Mouse (Mus musculus) embryonic facial prominence, embryonic 14.5 days (tissue): ENCODE results near the gene Klhl5. TPM values are rescaled to one million over a fixed set of nuclear protein-coding genes. Genes with fewer than 3 reads are reported as not detected.

ENCODE experiments used
- ATAC-seq: fragments of 200-750 bp; cut with Nextera tagmentation; 2 replicates; pipeline ENCODE4 v1.8.0; 2017; ENCODE audit warnings: low read depth, moderate number of reproducible peaks, moderate TSS enrichment
- DNase-seq: peaks from one replicate; pipeline ENCODE4 v3.0.0-alpha.2; 2015; ENCODE audit warnings: low spot score
- H3K27ac ChIP-seq: fragments of 300-500 bp; sonication (generic); replicated peaks from 2 replicates; pipeline ENCODE4 v1.5.1; 2014; ENCODE audit warnings: low read depth, mild to moderate bottlenecking, low read length, moderate library complexity
- H3K27me3 ChIP-seq: fragments of 300-500 bp; sonication (generic); replicated peaks from 2 replicates; pipeline ENCODE4 v1.6.1; 2014; ENCODE audit warnings: low read length; ENCODE audit not compliant: control insufficient read depth, insufficient read depth
- H3K36me3 ChIP-seq: fragments of 300-500 bp; sonication (generic); 2 replicates; pipeline ENCODE4 v1.6.1; 2014; ENCODE audit warnings: low read length, mixed read lengths; ENCODE audit not compliant: control insufficient read depth, insufficient read depth
- H3K4me1 ChIP-seq: fragments of 300-500 bp; sonication (generic); 2 replicates; pipeline ENCODE4 v1.6.1; 2014; ENCODE audit warnings: antibody characterized with exemption, low read length; ENCODE audit not compliant: control insufficient read depth, insufficient read depth
- H3K4me2 ChIP-seq: fragments of 300-500 bp; sonication (generic); 2 replicates; pipeline ENCODE4 v1.6.1; 2014; ENCODE audit warnings: low read depth, mild to moderate bottlenecking, low read length, moderate library complexity, mixed read lengths
- H3K4me3 ChIP-seq: fragments of 300-500 bp; sonication (generic); 2 replicates; pipeline ENCODE4 v1.5.1; 2014; ENCODE audit warnings: low read depth, mild to moderate bottlenecking, low read length
- H3K9ac ChIP-seq: fragments of 300-500 bp; sonication (generic); 2 replicates; pipeline ENCODE4 v1.6.1; 2014; ENCODE audit warnings: low read depth, mild to moderate bottlenecking, low read length, moderate library complexity, mixed read lengths
- H3K9me3 ChIP-seq: fragments of 300-500 bp; sonication (generic); 2 replicates; pipeline ENCODE4 v1.6.1; 2016; ENCODE audit warnings: low read length; ENCODE audit not compliant: control insufficient read depth
- WGBS: fragments of 180-500 bp; shearing (Covaris S2); extraction: QIAGEN DNeasy Blood & Tissue Kit; methylation state at CpG from one replicate; pipeline ENCODE4 v1.1.7; 2014; 5-methylcytosine and 5-hydroxymethylcytosine counted together
- polyA plus RNA-seq: library from polyadenylated mRNA; unstranded; fragments of >200 nt; fragmentation: Nextera tagmentation; extraction: Ambion mirVana; gene quantifications from 2 replicates; pipeline ENCODE4 v1.2.1, GENCODE M21; 2014

The Klhl5 gene
- polyA plus RNA-seq, 1 experiment from 2014 or later = 26.3 TPM

GRCm38 (mm10) chr5:65122616-65123015, 15.3 kb downstream of the Klhl5 start:
- no peaks in the 10 kb centered on the region for H3K9me3 ChIP-seq
- H3K27me3 ChIP-seq = no peaks in the 10 kb centered on the region

DNA sequence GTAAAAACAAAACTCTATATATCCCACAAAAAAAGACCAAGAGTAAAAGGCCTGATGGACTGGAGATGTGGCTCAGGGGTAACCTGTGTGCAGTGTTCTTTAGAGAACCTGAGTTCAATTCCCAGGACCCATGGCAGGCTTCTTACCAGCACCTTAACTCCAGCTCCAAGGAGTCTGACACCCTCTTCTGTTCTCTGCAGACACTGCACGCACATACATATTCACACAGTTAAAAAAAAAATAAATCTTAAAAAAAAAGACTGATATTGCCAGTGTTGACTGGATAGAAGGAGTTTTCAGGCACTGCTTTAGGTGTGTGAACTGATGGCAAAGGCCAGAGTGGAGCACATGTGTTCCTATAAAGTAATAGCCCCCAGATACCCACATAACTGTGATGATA, 18.8 kb downstream of the Klhl5 start:
- ATAC-seq (no peak), DNase-seq (no peak)
- H3K27ac ChIP-seq = no peak overlapping the region
- no peak overlapping the region for H3K4me3 ChIP-seq
- 85% methylated on average over 1 of the region's 1 CpGs for WGBS
- H3K9ac ChIP-seq = no peak overlapping the region
- H3K27me3 ChIP-seq = no peaks in the 10 kb centered on the region
- H3K9me3 ChIP-seq = no peaks in the 10 kb centered on the region
- 0 out of 2 replicates have a peak, but pooled peaks cover 4% of the 10 kb centered on the region for H3K4me1 ChIP-seq
- no peak overlapping the region for H3K4me2 ChIP-seq
- no peaks in the 10 kb centered on the region for H3K36me3 ChIP-seq

More at GRCm38 (mm10) chr5:65122616-65123015, 15.3 kb downstream of the Klhl5 start:
- DNase-seq (no peak), ATAC-seq (no peak)
- no peaks in the 10 kb centered on the region for H3K36me3 ChIP-seq
- no peak overlapping the region for H3K9ac ChIP-seq
- 79% methylated on average over 3 of the region's 3 CpGs for WGBS
- no peak overlapping the region for H3K4me2 ChIP-seq
- H3K4me1 ChIP-seq = no peaks in the 10 kb centered on the region
- no peak overlapping the region for H3K27ac ChIP-seq
- no peak overlapping the region for H3K4me3 ChIP-seq

- no peak overlapping the region for H3K4me3 ChIP-seq
- H3K9ac ChIP-seq = no peak overlapping the region
- ATAC-seq = no peak
- no peaks in the 10 kb centered on the region for H3K27me3 ChIP-seq
- no peak overlapping the region for H3K27ac ChIP-seq
- H3K4me2 ChIP-seq = no peak overlapping the region
- WGBS = 69% methylated on average over 2 of the region's 2 CpGs
- H3K9me3 ChIP-seq = no peaks in the 10 kb centered on the region
- 0 out of 2 replicates have a peak, but pooled peaks cover 4% of the 10 kb centered on the region for H3K4me1 ChIP-seq
- H3K36me3 ChIP-seq = no peaks in the 10 kb centered on the region
- DNase-seq = no peak
Observed at GRCm38 (mm10) chr5:65128481-65128880, 21.1 kb downstream of the Klhl5 start.

- 7% methylated on average over 12 of the region's 12 CpGs for WGBS
- H3K27me3 ChIP-seq = no peaks in the 10 kb centered on the region
- DNase-seq (peak; percentile 76), ATAC-seq (peak; percentile 88)
- H3K9ac ChIP-seq = peak overlapping the region; percentile 62; the same call in 1 of the 2 replicates
- H3K27ac ChIP-seq = peak overlapping the region; percentile 39; the same call in 1 of the 2 replicates
- H3K4me1 ChIP-seq = 0 out of 2 replicates have a peak, but pooled peaks cover 4% of the 10 kb centered on the region
- no peaks in the 10 kb centered on the region for H3K9me3 ChIP-seq
- H3K36me3 ChIP-seq = no peaks in the 10 kb centered on the region
- H3K4me3 ChIP-seq = peak overlapping the region; percentile 42
- peak overlapping the region; percentile 70 for H3K4me2 ChIP-seq
Observed at GRCm38 (mm10) chr5:65130528-65131210, 23.3 kb downstream of the Klhl5 start.

DNA sequence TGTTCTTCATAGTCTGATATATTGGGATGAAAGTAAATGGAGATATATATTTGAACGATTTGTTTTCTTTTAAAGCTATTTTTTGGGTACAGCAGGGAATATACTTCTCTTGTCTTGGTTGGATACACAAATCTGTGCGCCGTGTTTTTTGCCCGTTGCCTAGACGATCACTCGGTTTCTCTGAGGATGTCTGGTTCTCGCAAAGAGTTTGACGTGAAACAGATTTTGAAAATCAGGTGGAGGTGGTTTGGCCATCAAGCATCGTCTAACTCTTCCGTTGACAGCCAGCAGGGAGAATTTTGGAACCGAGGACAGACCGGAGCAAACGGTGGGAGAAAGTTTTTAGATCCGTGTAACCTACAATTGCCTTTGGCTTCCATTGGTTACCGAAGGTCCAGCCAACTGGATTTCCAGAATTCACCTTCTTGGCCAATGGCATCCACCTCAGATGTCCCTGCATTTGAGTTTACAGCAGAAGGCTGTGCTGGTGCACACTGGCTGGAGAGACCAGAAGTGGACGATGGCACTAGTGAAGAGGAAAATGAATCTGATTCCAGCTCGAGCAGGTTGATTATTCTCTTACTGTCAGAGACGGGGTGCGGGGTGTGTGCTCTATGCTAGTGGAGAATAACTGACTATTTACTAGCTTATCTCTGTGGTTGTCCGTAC, 24.0 kb downstream of the Klhl5 start:
- H3K27me3 ChIP-seq = no peaks in the 10 kb centered on the region
- H3K4me2 ChIP-seq = peak overlapping the region; percentile 70
- ATAC-seq (0 out of 2 replicates have a peak, but pooled peaks have one; percentile 7), DNase-seq (peak; percentile 8)
- H3K9me3 ChIP-seq = no peaks in the 10 kb centered on the region
- 0 out of 2 replicates have a peak, but pooled peaks cover 4% of the 10 kb centered on the region for H3K4me1 ChIP-seq
- WGBS = 17% methylated on average over 20 of the region's 20 CpGs
- H3K27ac ChIP-seq = peak overlapping the region; percentile 39; the same call in 1 of the 2 replicates
- peak overlapping the region; percentile 42 for H3K4me3 ChIP-seq
- H3K36me3 ChIP-seq = no peaks in the 10 kb centered on the region
- H3K9ac ChIP-seq = peak overlapping the region; percentile 62

DNA sequence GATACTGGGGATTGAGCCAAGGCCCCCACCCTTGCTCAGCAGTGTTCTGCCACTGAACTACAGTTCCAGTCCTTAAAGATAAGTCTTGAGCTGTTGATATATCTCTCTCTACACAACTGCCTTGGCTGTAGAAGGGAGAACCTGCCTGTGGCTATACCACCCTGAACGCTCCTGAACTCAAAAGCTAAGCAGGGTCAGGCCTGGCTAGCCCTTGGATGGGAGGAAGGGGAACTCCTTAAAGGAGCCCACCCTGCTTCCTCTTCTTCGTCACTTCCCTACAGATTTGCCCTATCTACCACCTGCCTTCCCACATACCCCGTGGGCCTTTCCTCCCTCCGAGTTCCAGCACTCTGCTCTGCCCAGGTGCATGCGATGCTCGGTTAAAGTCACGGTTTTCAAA, 28.8 kb downstream of the Klhl5 start:
- H3K4me2 ChIP-seq = no peak overlapping the region
- WGBS = 74% methylated on average over 7 of the region's 7 CpGs
- no peaks in the 10 kb centered on the region for H3K27me3 ChIP-seq
- H3K36me3 ChIP-seq = 0 out of 2 replicates have a peak, but pooled peaks cover under 1% of the 10 kb centered on the region
- DNase-seq (no peak), ATAC-seq (no peak)
- H3K9me3 ChIP-seq = no peaks in the 10 kb centered on the region
- H3K27ac ChIP-seq = no peak overlapping the region
- no peaks in the 10 kb centered on the region for H3K4me1 ChIP-seq
- no peak overlapping the region for H3K9ac ChIP-seq
- no peak overlapping the region for H3K4me3 ChIP-seq

DNA sequence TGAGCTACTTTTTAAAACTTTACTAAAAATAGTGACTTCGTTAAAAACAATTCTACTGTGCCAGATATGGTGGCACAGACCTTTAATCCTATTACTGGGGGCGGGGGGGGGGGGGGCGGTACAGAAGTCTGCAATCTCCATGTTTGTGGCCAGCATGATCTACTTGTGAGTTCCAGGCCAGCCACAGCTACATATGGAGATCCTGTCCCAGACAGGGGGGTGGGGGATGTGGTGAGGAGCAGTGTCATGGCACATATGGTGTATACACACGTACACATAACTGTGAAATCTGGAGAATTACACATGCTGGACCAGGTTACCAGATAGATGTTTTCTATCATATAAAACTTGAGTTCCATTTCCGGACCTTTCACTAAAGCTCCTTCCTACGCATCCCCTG, 29.7 kb downstream of the Klhl5 start:
- Histone ChIP-seq H3K4me3 (no peak overlapping the region), H3K4me1 (no peaks in the 10 kb centered on the region), H3K9ac (no peak overlapping the region), H3K9me3 (no peaks in the 10 kb centered on the region), H3K27ac (no peak overlapping the region), H3K4me2 (no peak overlapping the region), H3K27me3 (no peaks in the 10 kb centered on the region), H3K36me3 (0 out of 2 replicates have a peak, but pooled peaks cover 7% of the 10 kb centered on the region)
- ATAC-seq (no peak), DNase-seq (no peak)
- WGBS = 79% methylated on average over 6 of the region's 6 CpGs

DNA sequence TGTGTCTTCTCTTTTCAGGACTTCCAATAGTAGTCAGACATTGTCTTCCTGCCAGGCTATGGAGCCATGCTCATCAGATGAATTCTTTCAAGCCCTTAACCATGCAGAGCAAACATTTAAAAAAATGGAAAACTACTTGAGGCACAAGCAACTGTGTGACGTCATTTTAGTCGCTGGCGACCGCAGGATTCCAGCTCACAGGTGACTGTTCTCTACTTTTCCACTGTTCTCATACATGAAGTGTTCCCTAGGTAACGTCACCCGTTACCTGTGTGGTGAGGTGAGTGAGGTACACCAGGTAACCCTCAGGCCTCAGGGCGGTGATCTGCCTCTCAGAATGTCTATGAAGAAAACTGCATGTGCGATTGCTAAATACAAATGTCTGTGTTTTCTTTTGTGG, 33.9 kb downstream of the Klhl5 start:
- DNase-seq = no peak
- ATAC-seq = no peak
- Histone ChIP-seq H3K9ac (no peak overlapping the region), H3K27ac (no peak overlapping the region), H3K4me1 (no peaks in the 10 kb centered on the region), H3K4me3 (no peak overlapping the region), H3K9me3 (no peaks in the 10 kb centered on the region), H3K4me2 (no peak overlapping the region), H3K36me3 (peaks cover 28% of the 10 kb centered on the region), H3K27me3 (no peaks in the 10 kb centered on the region)
- 84% methylated on average over 8 of the region's 8 CpGs for WGBS
